Mouse (Mus musculus): ENCODE measurements around the gene Gm26897.

GRCm38 (mm10) chr5:111688584-111688983, 45.1 kb upstream of the Gm26897 start:
- TF ChIP-seq CTCF (IDR thresholded peaks at IDR 0.05; ENCODE audit: control insufficient read depth, insufficient read depth, insufficient replicate concordance, low read depth, low read length), result no peak
- no peak for TF ChIP-seq POLR2A (IDR thresholded peaks at IDR 0.05; ENCODE audit: control insufficient read depth, low read depth, low read length)

Data from testis, adult 2 months (tissue).